Mouse (Mus musculus): Measurements from ENCODE around the gene Ssh1. TPM values are rescaled to one million over a fixed set of nuclear protein-coding genes. Genes with fewer than 3 reads are reported as not detected.

The Ssh1 gene
- total and polyA plus RNA-seq, 2 experiments from 2014 or later: 6.8 to 10.0 TPM

- DNase-seq (ENCODE audit: low spot score): no peak
- peaks cover 18% of the 10 kb centered on the region for H3K4me1 ChIP-seq (ENCODE audit: control insufficient read depth, insufficient read depth)
- no peak overlapping the region for H3K27ac ChIP-seq (ENCODE audit: low read depth)
Measured at GRCm38 (mm10) chr5:113980511-113980910, 13.2 kb downstream of the Ssh1 start.

GRCm38 (mm10) chr5:113977309-113977708 is 16.4 kb downstream of the Ssh1 start:
- Histone ChIP-seq H3K9ac (replicated peaks; ENCODE audit: low read depth, low read length) (no peak overlapping the region), H3K4me3 (ENCODE audit: low read depth, low read length) (no peak overlapping the region), H3K9me3 (replicated peaks; ENCODE audit: control insufficient read depth, low read length) (no peaks in the 10 kb centered on the region), H3K36me3 (replicated peaks; ENCODE audit: control insufficient read depth, insufficient read depth, low read length) (peaks cover 9% of the 10 kb centered on the region; the same call in 1 of the 2 replicates), H3K4me2 (ENCODE audit: low read depth, low read length) (no peak overlapping the region), H3K27ac (ENCODE audit: low read depth) (no peak overlapping the region), H3K27me3 (ENCODE audit: control insufficient read depth, insufficient read depth, low read length) (no peaks in the 10 kb centered on the region), H3K4me1 (ENCODE audit: control insufficient read depth, insufficient read depth) (peaks cover 33% of the 10 kb centered on the region)
- no peak for DNase-seq (ENCODE audit: low spot score)
- 80% methylated on average over 8 of the region's 8 CpGs for WGBS
- ATAC-seq (ENCODE audit: insufficient read depth, low read depth): no peak
- TF ChIP-seq EP300 (IDR thresholded peaks at IDR 0.05; ENCODE audit: low read depth) (no peak), CTCF (IDR thresholded peaks at IDR 0.05; ENCODE audit: low read depth) (no peak)

More at GRCm38 (mm10) chr5:113980511-113980910, 13.2 kb downstream of the Ssh1 start:
- Histone ChIP-seq H3K9me3 (replicated peaks; ENCODE audit: control insufficient read depth, low read length) (no peaks in the 10 kb centered on the region), H3K9ac (replicated peaks; ENCODE audit: low read depth, low read length) (no peak overlapping the region), H3K27me3 (ENCODE audit: control insufficient read depth, insufficient read depth, low read length) (no peaks in the 10 kb centered on the region), H3K36me3 (replicated peaks; ENCODE audit: control insufficient read depth, insufficient read depth, low read length) (peaks cover 9% of the 10 kb centered on the region; the same call in 1 of the 2 replicates), H3K4me2 (ENCODE audit: low read depth, low read length) (no peak overlapping the region), H3K4me3 (ENCODE audit: low read depth, low read length) (no peak overlapping the region)
- 68% methylated on average over 1 of the region's 1 CpGs for WGBS
- no peak for TF ChIP-seq CTCF (IDR thresholded peaks at IDR 0.05; ENCODE audit: low read depth)
- ATAC-seq (ENCODE audit: insufficient read depth, low read depth): no peak

- TF ChIP-seq EP300 (IDR thresholded peaks at IDR 0.05; ENCODE audit: low read depth) (no peak), CTCF (IDR thresholded peaks at IDR 0.05; ENCODE audit: low read depth) (no peak)
- Histone ChIP-seq H3K4me1 (ENCODE audit: control insufficient read depth, insufficient read depth) (peaks cover 33% of the 10 kb centered on the region), H3K9ac (replicated peaks; ENCODE audit: low read depth, low read length) (no peak overlapping the region), H3K4me3 (ENCODE audit: low read depth, low read length) (no peak overlapping the region), H3K27ac (ENCODE audit: low read depth) (no peak overlapping the region), H3K27me3 (ENCODE audit: control insufficient read depth, insufficient read depth, low read length) (no peaks in the 10 kb centered on the region), H3K36me3 (replicated peaks; ENCODE audit: control insufficient read depth, insufficient read depth, low read length) (peaks cover 9% of the 10 kb centered on the region; the same call in 1 of the 2 replicates), H3K4me2 (ENCODE audit: low read depth, low read length) (no peak overlapping the region), H3K9me3 (replicated peaks; ENCODE audit: control insufficient read depth, low read length) (no peaks in the 10 kb centered on the region)
- no peak for ATAC-seq (ENCODE audit: insufficient read depth, low read depth)
- WGBS: 83% methylated on average over 8 of the region's 8 CpGs
- DNase-seq (ENCODE audit: low spot score): no peak
Measured at GRCm38 (mm10) chr5:113976597-113976996, 17.1 kb downstream of the Ssh1 start.

- Histone ChIP-seq H3K36me3 (replicated peaks; ENCODE audit: control insufficient read depth, insufficient read depth, low read length) (0 out of 2 replicates have a peak, but pooled peaks cover 9% of the 10 kb centered on the region), H3K27ac (ENCODE audit: low read depth) (peak overlapping the region; percentile 75; the same call in 1 of the 2 replicates), H3K9ac (replicated peaks; ENCODE audit: low read depth, low read length) (no peak overlapping the region), H3K27me3 (ENCODE audit: control insufficient read depth, insufficient read depth, low read length) (no peaks in the 10 kb centered on the region), H3K9me3 (replicated peaks; ENCODE audit: control insufficient read depth, low read length) (no peaks in the 10 kb centered on the region), H3K4me2 (ENCODE audit: low read depth, low read length) (no peak overlapping the region), H3K4me3 (ENCODE audit: low read depth, low read length) (no peak overlapping the region), H3K4me1 (ENCODE audit: control insufficient read depth, insufficient read depth) (peaks cover 33% of the 10 kb centered on the region)
- ATAC-seq (ENCODE audit: insufficient read depth, low read depth) (peak; percentile 66), DNase-seq (ENCODE audit: low spot score) (peak; percentile 71)
- 47% methylated on average over 9 of the region's 9 CpGs for WGBS
- no peak for TF ChIP-seq EP300 (IDR thresholded peaks at IDR 0.05; ENCODE audit: low read depth)
- TF ChIP-seq CTCF (IDR thresholded peaks at IDR 0.05; ENCODE audit: low read depth): no peak
Measured at GRCm38 (mm10) chr5:113975538-113976215, 18.0 kb downstream of the Ssh1 start.

GRCm38 (mm10) chr5:113974576-113974975 is 19.1 kb downstream of the Ssh1 start:
- Histone ChIP-seq H3K9me3 (replicated peaks; ENCODE audit: control insufficient read depth, low read length) (no peaks in the 10 kb centered on the region), H3K27ac (ENCODE audit: low read depth) (peak overlapping the region; percentile 75), H3K27me3 (ENCODE audit: control insufficient read depth, insufficient read depth, low read length) (no peaks in the 10 kb centered on the region), H3K4me2 (ENCODE audit: low read depth, low read length) (peak overlapping the region; percentile 26), H3K4me3 (ENCODE audit: low read depth, low read length) (no peak overlapping the region), H3K9ac (replicated peaks; ENCODE audit: low read depth, low read length) (peak overlapping the region; percentile 29; the same call in 1 of the 2 replicates), H3K4me1 (ENCODE audit: control insufficient read depth, insufficient read depth) (peaks cover 33% of the 10 kb centered on the region), H3K36me3 (replicated peaks; ENCODE audit: control insufficient read depth, insufficient read depth, low read length) (peaks cover 15% of the 10 kb centered on the region)
- no peak for TF ChIP-seq EP300 (IDR thresholded peaks at IDR 0.05; ENCODE audit: low read depth)
- no peak for TF ChIP-seq CTCF (IDR thresholded peaks at IDR 0.05; ENCODE audit: low read depth)
- DNase-seq (ENCODE audit: low spot score) (no peak), ATAC-seq (ENCODE audit: insufficient read depth, low read depth) (no peak)
- WGBS: 26% methylated on average over 15 of the region's 15 CpGs
